In genomic region chr5:118175137-118175536, GRCm38 (mm10) we compare ENCODE assay signal across 11 mouse cellular contexts. TPM values are rescaled to one million over a fixed set of nuclear protein-coding genes. Genes with fewer than 3 reads are reported as not detected.
DNase-seq lines count a peak whose midpoint lies in the region; ATAC-seq lines count a peak whose summit lies in the region.
"Had no signal": no experiment of that assay in that cellular context is flagged by ENCODE, and none has a peak within 500 bp of the region (broad histone marks: within the 10 kb centered on the region; RNA-seq: fewer than 3 reads in every experiment).

No protein-coding gene starts in this region.

- peaks cover 98% of the 10 kb centered on the region for H3K27me3 ChIP-seq in heart, embryonic 13.5 days (replicated peaks)
- peaks cover 70% of the 10 kb centered on the region for H3K27me3 ChIP-seq in midbrain, embryonic 12.5 days
- peaks cover 43% of the 10 kb centered on the region for H3K27me3 ChIP-seq in midbrain, embryonic 15.5 days (replicated peaks)
- H3K27me3 ChIP-seq in embryonic facial prominence, embryonic 14.5 days (replicated peaks; ENCODE audit: control insufficient read depth, insufficient read depth, low read length): peaks cover 55% of the 10 kb centered on the region
- peaks cover 45% of the 10 kb centered on the region for H3K27me3 ChIP-seq in neural tube, embryonic 15.5 days (replicated peaks)

- no peak for DNase-seq in heart, adult 11 months
- DNase-seq in embryonic facial prominence, embryonic 14.5 days (ENCODE audit: low spot score): no peak
- DNase-seq in layer of hippocampus, adult 18-20 months (ENCODE audit: low spot score in 2 of 2): no peak
- DNase-seq: adrenal gland, postnatal 36 days; kidney, adult 11 months; lung, postnatal 14 days had no signal

- WGBS in heart, embryonic 13.5 days: 25% methylated on average over 2 of the region's 2 CpGs
- 21% methylated on average over 2 of the region's 2 CpGs for WGBS in midbrain, embryonic 12.5 days
- WGBS in midbrain, embryonic 15.5 days: 21% methylated on average over 2 of the region's 2 CpGs
- WGBS in embryonic facial prominence, embryonic 14.5 days: 36% methylated on average over 2 of the region's 2 CpGs
- WGBS in neural tube, embryonic 15.5 days: 38% methylated on average over 2 of the region's 2 CpGs

- H3K4me2 ChIP-seq in heart, embryonic 13.5 days: peak overlapping the region; percentile 68
- peak overlapping the region; percentile 57; the same call in 1 of the 2 replicates for H3K4me2 ChIP-seq in midbrain, embryonic 12.5 days (replicated peaks)
- no peak overlapping the region; the same call in 1 of the 2 replicates for H3K4me2 ChIP-seq in midbrain, embryonic 15.5 days
- peak overlapping the region; percentile 51; the same call in 1 of the 2 replicates for H3K4me2 ChIP-seq in embryonic facial prominence, embryonic 14.5 days (ENCODE audit: low read depth, low read length)
- H3K4me2 ChIP-seq in neural tube, embryonic 15.5 days: peak overlapping the region; percentile 57; the same call in 1 of the 2 replicates

- no peak overlapping the region for H3K4me3 ChIP-seq in heart, embryonic 13.5 days
- 0 out of 2 replicates have a peak overlapping the region, but pooled peaks have one; percentile 36 for H3K4me3 ChIP-seq in midbrain, embryonic 12.5 days
- H3K4me3 ChIP-seq in midbrain, embryonic 15.5 days: no peak overlapping the region
- H3K4me3 ChIP-seq in embryonic facial prominence, embryonic 14.5 days (ENCODE audit: low read depth, low read length): no peak overlapping the region
- peak overlapping the region; percentile 29; the same call in 1 of the 2 replicates for H3K4me3 ChIP-seq in neural tube, embryonic 15.5 days (replicated peaks)

- no peak overlapping the region for H3K9ac ChIP-seq in heart, embryonic 13.5 days
- no peak overlapping the region for H3K9ac ChIP-seq in midbrain, embryonic 12.5 days (replicated peaks)
- H3K9ac ChIP-seq in midbrain, embryonic 15.5 days: no peak overlapping the region
- no peak overlapping the region for H3K9ac ChIP-seq in embryonic facial prominence, embryonic 14.5 days (ENCODE audit: low read depth, low read length)
- H3K9ac ChIP-seq in neural tube, embryonic 15.5 days (replicated peaks): no peak overlapping the region

- peaks cover 5% of the 10 kb centered on the region for H3K9me3 ChIP-seq in heart, embryonic 13.5 days
- H3K9me3 ChIP-seq in midbrain, embryonic 12.5 days: peaks cover 4% of the 10 kb centered on the region; the same call in 1 of the 2 replicates
- H3K9me3 ChIP-seq in midbrain, embryonic 15.5 days: no peaks in the 10 kb centered on the region
- H3K9me3 ChIP-seq in embryonic facial prominence, embryonic 14.5 days (ENCODE audit: control insufficient read depth, low read length): 0 out of 2 replicates have a peak, but pooled peaks cover 4% of the 10 kb centered on the region
- no peaks in the 10 kb centered on the region for H3K9me3 ChIP-seq in neural tube, embryonic 15.5 days (replicated peaks)
- H3K9me3 ChIP-seq: neural tube, embryonic 12.5 days had no signal

- no peaks in the 10 kb centered on the region for H3K36me3 ChIP-seq in heart, embryonic 13.5 days
- no peaks in the 10 kb centered on the region for H3K36me3 ChIP-seq in midbrain, embryonic 12.5 days
- no peaks in the 10 kb centered on the region for H3K36me3 ChIP-seq in midbrain, embryonic 15.5 days (replicated peaks)
- no peaks in the 10 kb centered on the region for H3K36me3 ChIP-seq in embryonic facial prominence, embryonic 14.5 days (ENCODE audit: control insufficient read depth, insufficient read depth, low read length)
- no peaks in the 10 kb centered on the region for H3K36me3 ChIP-seq in neural tube, embryonic 15.5 days
- H3K36me3 ChIP-seq: neural tube, embryonic 12.5 days had no signal

- no peak overlapping the region for H3K27ac ChIP-seq in heart, embryonic 13.5 days (replicated peaks)
- no peak overlapping the region for H3K27ac ChIP-seq in midbrain, embryonic 12.5 days (replicated peaks)
- H3K27ac ChIP-seq in midbrain, embryonic 15.5 days: no peak overlapping the region
- H3K27ac ChIP-seq in embryonic facial prominence, embryonic 14.5 days (replicated peaks; ENCODE audit: low read depth, low read length): no peak overlapping the region
- H3K27ac ChIP-seq in neural tube, embryonic 15.5 days (replicated peaks): no peak overlapping the region
- H3K27ac ChIP-seq: neural tube, embryonic 12.5 days had no signal

- peaks cover 22% of the 10 kb centered on the region for H3K4me1 ChIP-seq in heart, embryonic 13.5 days
- H3K4me1 ChIP-seq in midbrain, embryonic 12.5 days: peaks cover 20% of the 10 kb centered on the region
- peaks cover 22% of the 10 kb centered on the region for H3K4me1 ChIP-seq in midbrain, embryonic 15.5 days
- peaks cover 16% of the 10 kb centered on the region; the same call in 1 of the 2 replicates for H3K4me1 ChIP-seq in embryonic facial prominence, embryonic 14.5 days (ENCODE audit: control insufficient read depth, insufficient read depth, low read length)
- peaks cover 29% of the 10 kb centered on the region for H3K4me1 ChIP-seq in neural tube, embryonic 15.5 days

- ATAC-seq in heart, embryonic 13.5 days (ENCODE audit: extremely low read depth, insufficient number of reproducible peaks, low FRiP score, low TSS enrichment): no peak
- ATAC-seq in midbrain, embryonic 12.5 days (ENCODE audit: low FRiP score, low read depth): no peak
- no peak for ATAC-seq in midbrain, embryonic 15.5 days (replicated peaks)
- ATAC-seq in embryonic facial prominence, embryonic 14.5 days (ENCODE audit: low read depth): no peak
- ATAC-seq in neural tube, embryonic 15.5 days (ENCODE audit: low FRiP score): no peak

RNA-seq across cellular contexts. Expression of gene Hrk, which starts 10.7 kb away (rescaled TPM):
- polyA plus RNA-seq in heart, embryonic 13.5 days (2015; fragmentation: Nextera tagmentation; extraction: Ambion mirVana): not detected in 2 replicates
- 0.24 and 0.33 TPM in 2 replicates for polyA plus RNA-seq in midbrain, embryonic 12.5 days (2016; fragmentation: Nextera tagmentation; extraction: Ambion mirVana)
- 3.9 and 4.5 TPM in 2 replicates for polyA plus RNA-seq in midbrain, embryonic 15.5 days (2015; fragmentation: Nextera tagmentation; extraction: Ambion mirVana)
- polyA plus RNA-seq in embryonic facial prominence, embryonic 14.5 days (2014; fragmentation: Nextera tagmentation; extraction: Ambion mirVana): 0.29 and 0.38 TPM in 2 replicates
- polyA plus RNA-seq in neural tube, embryonic 15.5 days (2015; fragmentation: Nextera tagmentation; extraction: Ambion mirVana): 3.0 and 4.0 TPM in 2 replicates
- 10 to 100 TPM; 30.8 to 35.9 TPM for total RNA-seq in layer of hippocampus, adult 18-20 months (2021)

RNA-seq across cellular contexts. Expression of gene Fbxw8, which starts 19.9 kb away (rescaled TPM):
- polyA plus RNA-seq in heart, embryonic 13.5 days (2015; fragmentation: Nextera tagmentation; extraction: Ambion mirVana): 21.5 and 22.0 TPM in 2 replicates
- polyA plus RNA-seq in midbrain, embryonic 12.5 days (2016; fragmentation: Nextera tagmentation; extraction: Ambion mirVana): 41.4 and 47.5 TPM in 2 replicates
- 20.0 and 22.3 TPM in 2 replicates for polyA plus RNA-seq in midbrain, embryonic 15.5 days (2015; fragmentation: Nextera tagmentation; extraction: Ambion mirVana)
- polyA plus RNA-seq in embryonic facial prominence, embryonic 14.5 days (2014; fragmentation: Nextera tagmentation; extraction: Ambion mirVana): 31.7 and 32.2 TPM in 2 replicates
- 18.0 and 19.4 TPM in 2 replicates for polyA plus RNA-seq in neural tube, embryonic 15.5 days (2015; fragmentation: Nextera tagmentation; extraction: Ambion mirVana)
- total RNA-seq in layer of hippocampus, adult 18-20 months (2021): 10 to 100 TPM; 34.4 to 34.7 TPM

Comparison
In these comparisons a context has a peak if more than half of its experiments do, and no peak if none do; other contexts are left out.
1. H3K4me3 ChIP-seq: peak in midbrain, embryonic 12.5 days (single experiment) and neural tube, embryonic 15.5 days (single experiment); none in heart, embryonic 13.5 days (single experiment), midbrain, embryonic 15.5 days (single experiment) and embryonic facial prominence, embryonic 14.5 days (single experiment).